Comparison of ENCODE assay signal across 18 mouse cellular contexts in genomic region chr7:25761354-25761753, GRCm38 (mm10). TPM values are rescaled to one million over a fixed set of nuclear protein-coding genes. Genes with fewer than 3 reads are reported as not detected.
DNase-seq lines count a peak whose midpoint lies in the region; ATAC-seq lines count a peak whose summit lies in the region.
"Had no signal": no experiment of that assay in that cellular context is flagged by ENCODE, and none has a peak within 500 bp of the region (broad histone marks: within the 10 kb centered on the region; RNA-seq: fewer than 3 reads in every experiment).

No protein-coding gene starts in this region.

- H3K4me1 ChIP-seq in forebrain, embryonic 14.5 days (ENCODE audit: control insufficient read depth, insufficient read depth, low read length), result no peaks in the 10 kb centered on the region; the same call in 1 of the 2 replicates
- H3K4me1 ChIP-seq in forebrain, embryonic 10.5 days, result no peaks in the 10 kb centered on the region
- H3K4me1 ChIP-seq in hindbrain, embryonic 11.5 days (replicated peaks; ENCODE audit: control insufficient read depth, insufficient read depth, low read length), result no peaks in the 10 kb centered on the region
- H3K4me1 ChIP-seq: limb, embryonic 12.5 days; midbrain, embryonic 12.5 days; neural tube, embryonic 12.5 days; stomach, embryonic 15.5 days had no signal

- H3K4me2 ChIP-seq in forebrain, embryonic 14.5 days (ENCODE audit: low read length), result no peak overlapping the region
- H3K4me2 ChIP-seq in hindbrain, embryonic 11.5 days (replicated peaks; ENCODE audit: low read depth, low read length), result no peak overlapping the region
- H3K4me2 ChIP-seq: limb, embryonic 12.5 days; midbrain, embryonic 12.5 days; neural tube, embryonic 12.5 days; stomach, embryonic 15.5 days had no signal

- ATAC-seq in forebrain, embryonic 14.5 days, result no peak
- ATAC-seq in hindbrain, embryonic 11.5 days (ENCODE audit: low FRiP score), result no peak
- ATAC-seq: CD4-positive, CD25-positive, alpha-beta regulatory T cell, adult 4 months; liver, postnatal 0 days; Patski had no signal

- no peak overlapping the region for H3K4me3 ChIP-seq in forebrain, embryonic 14.5 days (ENCODE audit: low read depth, low read length)
- no peak overlapping the region for H3K4me3 ChIP-seq in forebrain, embryonic 10.5 days
- H3K4me3 ChIP-seq in hindbrain, embryonic 11.5 days (ENCODE audit: low read depth, low read length), result no peak overlapping the region
- H3K4me3 ChIP-seq: hindbrain, embryonic 10.5 days; limb, embryonic 12.5 days; midbrain, embryonic 12.5 days; neural tube, embryonic 12.5 days; stomach, embryonic 15.5 days had no signal

- peak; percentile 56 for DNase-seq in forebrain, embryonic 14.5 days (ENCODE audit: low spot score)
- DNase-seq in forebrain, embryonic 10.5 days (ENCODE audit: extremely low spot score, low spot score), result no peak
- DNase-seq in kidney, postnatal 10 days, result peak; percentile 44
- DNase-seq in kidney, adult 11 months, result no peak
- DNase-seq in NIH3T3 (ENCODE audit: low read depth), result peak; percentile 41
- peak; percentile 34 to 45 for DNase-seq in heart, postnatal 36 days
- DNase-seq in hindbrain, embryonic 11.5 days (ENCODE audit: low spot score), result no peak
- DNase-seq in frontal cortex, postnatal 25 days (ENCODE audit: low spot score in 2 of 2), result no peak
- DNase-seq: cerebellum, postnatal 36 days; kidney, adult 8-10 months; liver, postnatal 0 days had no signal

- no peak overlapping the region for H3K9ac ChIP-seq in forebrain, embryonic 14.5 days (ENCODE audit: low read length)
- no peak overlapping the region for H3K9ac ChIP-seq in hindbrain, embryonic 11.5 days (ENCODE audit: low read depth, low read length)
- H3K9ac ChIP-seq: limb, embryonic 12.5 days; liver, postnatal 0 days; midbrain, embryonic 12.5 days; neural tube, embryonic 12.5 days; stomach, embryonic 15.5 days had no signal

- H3K27me3 ChIP-seq in forebrain, embryonic 14.5 days (replicated peaks; ENCODE audit: control insufficient read depth, insufficient read depth, low read length), result no peaks in the 10 kb centered on the region
- no peaks in the 10 kb centered on the region for H3K27me3 ChIP-seq in forebrain, embryonic 10.5 days (ENCODE audit: poor library complexity, severe bottlenecking)
- H3K27me3 ChIP-seq in hindbrain, embryonic 11.5 days (ENCODE audit: control insufficient read depth, insufficient read depth, low read length), result no peaks in the 10 kb centered on the region
- H3K27me3 ChIP-seq: limb, embryonic 12.5 days; midbrain, embryonic 12.5 days; neural tube, embryonic 12.5 days; Patski; stomach, embryonic 15.5 days had no signal

- intact Hi-C loops in heart, postnatal 36 days (cut with DNase I), result no loop called here

- WGBS in forebrain, embryonic 14.5 days, result 50% methylated on average over 10 of the region's 10 CpGs
- WGBS in forebrain, embryonic 10.5 days, result 92% methylated on average over 10 of the region's 10 CpGs
- 92% methylated on average over 10 of the region's 10 CpGs for WGBS in hindbrain, embryonic 11.5 days

- no peaks in the 10 kb centered on the region for H3K9me3 ChIP-seq in forebrain, embryonic 14.5 days (replicated peaks; ENCODE audit: control insufficient read depth, low read length)
- no peaks in the 10 kb centered on the region for H3K9me3 ChIP-seq in forebrain, embryonic 10.5 days
- H3K9me3 ChIP-seq in hindbrain, embryonic 11.5 days (ENCODE audit: control insufficient read depth, low read length), result no peaks in the 10 kb centered on the region
- H3K9me3 ChIP-seq: hindbrain, embryonic 10.5 days; limb, embryonic 12.5 days; midbrain, embryonic 12.5 days; neural tube, embryonic 12.5 days; stomach, embryonic 15.5 days had no signal

- no peak overlapping the region for H3K27ac ChIP-seq in forebrain, embryonic 14.5 days (ENCODE audit: low read depth, low read length)
- H3K27ac ChIP-seq in forebrain, embryonic 10.5 days, result no peak overlapping the region
- no peak overlapping the region for H3K27ac ChIP-seq in hindbrain, embryonic 11.5 days (ENCODE audit: low read depth, low read length)
- H3K27ac ChIP-seq: hindbrain, embryonic 10.5 days; limb, embryonic 12.5 days; midbrain, embryonic 12.5 days; neural tube, embryonic 12.5 days; stomach, embryonic 15.5 days had no signal

- peaks cover 12% of the 10 kb centered on the region; the same call in 1 of the 2 replicates for H3K36me3 ChIP-seq in forebrain, embryonic 14.5 days (ENCODE audit: control insufficient read depth, insufficient read depth, low read length)
- peaks cover 51% of the 10 kb centered on the region for H3K36me3 ChIP-seq in forebrain, embryonic 10.5 days (replicated peaks)
- no peaks in the 10 kb centered on the region for H3K36me3 ChIP-seq in hindbrain, embryonic 11.5 days (ENCODE audit: control insufficient read depth, insufficient read depth, low read length)
- H3K36me3 ChIP-seq: midbrain, embryonic 12.5 days had no signal

RNA-seq across cellular contexts. Expression of gene Hnrnpul1, which starts 6.8 kb away (rescaled TPM):
- polyA plus RNA-seq in forebrain, embryonic 14.5 days (2014; fragmentation: Nextera tagmentation; extraction: Ambion mirVana), result 53.6 and 61.2 TPM in 2 replicates
- 59.2 and 60.5 TPM in 2 replicates for polyA plus RNA-seq in forebrain, embryonic 10.5 days (2016; fragmentation: Nextera tagmentation; extraction: Ambion mirVana)
- total RNA-seq in heart, postnatal 36 days (2021), result 10 to 100 TPM; 78.4 to 82.7 TPM
- polyA plus RNA-seq in hindbrain, embryonic 11.5 days (2014; fragmentation: Nextera tagmentation; extraction: Ambion mirVana), result 68.1 and 70.1 TPM in 2 replicates

RNA-seq across cellular contexts. Expression of gene Axl, which starts 27.2 kb away (rescaled TPM):
- polyA plus RNA-seq in forebrain, embryonic 14.5 days (2014; fragmentation: Nextera tagmentation; extraction: Ambion mirVana), result 15.8 and 16.7 TPM in 2 replicates
- polyA plus RNA-seq in forebrain, embryonic 10.5 days (2016; fragmentation: Nextera tagmentation; extraction: Ambion mirVana), result 19.3 and 19.5 TPM in 2 replicates
- 10 to 100 TPM; 81.0 to 94.8 TPM for total RNA-seq in heart, postnatal 36 days (2021)
- polyA plus RNA-seq in hindbrain, embryonic 11.5 days (2014; fragmentation: Nextera tagmentation; extraction: Ambion mirVana), result 15.0 and 19.4 TPM in 2 replicates

RNA-seq across cellular contexts. Expression of gene Ccdc97, which starts 42.5 kb away (rescaled TPM):
- polyA plus RNA-seq in forebrain, embryonic 14.5 days (2014; fragmentation: Nextera tagmentation; extraction: Ambion mirVana), result 39.6 and 40.7 TPM in 2 replicates
- polyA plus RNA-seq in forebrain, embryonic 10.5 days (2016; fragmentation: Nextera tagmentation; extraction: Ambion mirVana), result 28.7 and 29.6 TPM in 2 replicates
- 10 to 100 TPM; 55.0 to 55.8 TPM for total RNA-seq in heart, postnatal 36 days (2021)
- polyA plus RNA-seq in hindbrain, embryonic 11.5 days (2014; fragmentation: Nextera tagmentation; extraction: Ambion mirVana), result 30.5 and 33.7 TPM in 2 replicates

RNA-seq across cellular contexts. Expression of gene Cyp2s1, which starts 55.4 kb away (rescaled TPM):
- 0.95 and 1.1 TPM in 2 replicates for polyA plus RNA-seq in forebrain, embryonic 14.5 days (2014; fragmentation: Nextera tagmentation; extraction: Ambion mirVana)
- 0.17 and 0.28 TPM in 2 replicates for polyA plus RNA-seq in forebrain, embryonic 10.5 days (2016; fragmentation: Nextera tagmentation; extraction: Ambion mirVana)
- total RNA-seq in heart, postnatal 36 days (2021), result 10 to 100 TPM in 1 of 2 experiments, 1 to 10 TPM in 1; 4.4 to 10.1 TPM
- polyA plus RNA-seq in hindbrain, embryonic 11.5 days (2014; fragmentation: Nextera tagmentation; extraction: Ambion mirVana), result 0.69 and 0.95 TPM in 2 replicates

Comparison
In these comparisons a context has a peak if more than half of its experiments do, and no peak if none do; other contexts are left out.
1. DNase-seq: peak in forebrain, embryonic 14.5 days (single experiment), kidney, postnatal 10 days (single experiment), NIH3T3 (single experiment) and heart, postnatal 36 days (2 of 2); none in forebrain, embryonic 10.5 days (single experiment), kidney, adult 11 months (single experiment), hindbrain, embryonic 11.5 days (single experiment) and frontal cortex, postnatal 25 days (0 of 2).